Mouse (Mus musculus) kidney, embryonic 16.5 days (tissue): Measurements from ENCODE around the gene Olfr376. TPM values are rescaled to one million over a fixed set of nuclear protein-coding genes. Genes with fewer than 3 reads are reported as not detected.

Experiments
- polyA plus RNA-seq: library from polyadenylated mRNA; unstranded; fragments of >200 nt; fragmentation: Nextera tagmentation; extraction: Ambion mirVana; gene quantifications from 2 replicates; pipeline ENCODE4 v1.2.1, GENCODE M21; 2015

Olfr376 gene
- polyA plus RNA-seq, 1 experiment from 2014 or later = not detected

Other genes with a start within 250 kb of the Olfr376 start
- 16.9 and 18.5 TPM in 2 replicates for gene Haspin, start 233.0 kb upstream of the Olfr376 start, polyA plus RNA-seq
- 0.81 TPM in 2 replicates for gene P2rx5, start 210.8 kb upstream of the Olfr376 start, polyA plus RNA-seq
- 121 and 123 TPM in 2 replicates for gene Emc6, start 194.2 kb upstream of the Olfr376 start, polyA plus RNA-seq
- 231 and 251 TPM in 2 replicates for gene Tax1bp3, start 194.2 kb upstream of the Olfr376 start, polyA plus RNA-seq
- gene Ctns, start 172.2 kb upstream of the Olfr376 start, polyA plus RNA-seq = 21.5 and 22.4 TPM in 2 replicates
- gene Shpk, start 171.8 kb upstream of the Olfr376 start, polyA plus RNA-seq = 2.4 and 2.6 TPM in 2 replicates
- gene Trpv1, start 137.0 kb upstream of the Olfr376 start, polyA plus RNA-seq = 0.24 TPM in 1 of 2 replicates, not detected in the other
- gene Trpv3, start 103.9 kb upstream of the Olfr376 start, polyA plus RNA-seq = 0.12 and 0.21 TPM in 2 replicates
- gene Aspa, start 41.6 kb upstream of the Olfr376 start, polyA plus RNA-seq = 30.8 and 32.0 TPM in 2 replicates
- not detected in 2 replicates for gene Gm49340, start 41.5 kb upstream of the Olfr376 start, polyA plus RNA-seq
- 0.27 and 0.29 TPM in 2 replicates for gene Spata22, start 41.5 kb upstream of the Olfr376 start, polyA plus RNA-seq
- not detected in 2 replicates for gene Olfr20, start 20.5 kb upstream of the Olfr376 start, polyA plus RNA-seq
- not detected in 2 replicates for gene Olfr1, start 28.4 kb downstream of the Olfr376 start, polyA plus RNA-seq
- gene Olfr378, start 57.2 kb downstream of the Olfr376 start, polyA plus RNA-seq = not detected in 2 replicates
- gene Olfr380, start 86.3 kb downstream of the Olfr376 start, polyA plus RNA-seq = not detected in 2 replicates
- not detected in 2 replicates for gene Olfr381, start 120.4 kb downstream of the Olfr376 start, polyA plus RNA-seq
- not detected in 2 replicates for gene Olfr382, start 146.0 kb downstream of the Olfr376 start, polyA plus RNA-seq
- not detected in 2 replicates for gene Olfr385, start 221.8 kb downstream of the Olfr376 start, polyA plus RNA-seq
- not detected in 2 replicates for gene Olfr384, start 227.3 kb downstream of the Olfr376 start, polyA plus RNA-seq